Mouse (Mus musculus) heart, adult 11 months (tissue): ENCODE data around the gene Dusp1.

Experiments
- DNase-seq: peaks from one replicate; pipeline ENCODE4 v3.0.0; 2022

Dusp1 gene

DNA sequence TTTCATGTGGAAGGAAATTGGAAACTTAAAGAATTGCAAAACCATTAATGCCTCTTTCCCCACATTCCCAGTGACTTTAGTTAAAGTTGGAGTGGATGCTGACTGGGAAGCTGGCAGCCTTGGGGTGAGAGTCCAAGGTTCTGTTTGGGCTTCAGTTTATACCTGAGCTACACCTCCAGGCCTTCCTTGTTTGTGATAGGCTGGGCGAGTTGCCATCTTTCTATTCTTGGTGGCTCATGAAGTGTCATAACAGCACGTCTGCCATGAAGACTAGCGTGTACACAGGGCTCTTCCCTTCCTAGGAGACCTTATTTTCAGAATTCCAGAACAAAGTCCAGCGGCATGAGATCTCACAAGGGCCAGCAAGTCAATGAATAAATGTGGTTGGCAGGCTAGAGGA lies 39.2 kb downstream of the Dusp1 start:
- peak; percentile 88 for DNase-seq

DNA sequence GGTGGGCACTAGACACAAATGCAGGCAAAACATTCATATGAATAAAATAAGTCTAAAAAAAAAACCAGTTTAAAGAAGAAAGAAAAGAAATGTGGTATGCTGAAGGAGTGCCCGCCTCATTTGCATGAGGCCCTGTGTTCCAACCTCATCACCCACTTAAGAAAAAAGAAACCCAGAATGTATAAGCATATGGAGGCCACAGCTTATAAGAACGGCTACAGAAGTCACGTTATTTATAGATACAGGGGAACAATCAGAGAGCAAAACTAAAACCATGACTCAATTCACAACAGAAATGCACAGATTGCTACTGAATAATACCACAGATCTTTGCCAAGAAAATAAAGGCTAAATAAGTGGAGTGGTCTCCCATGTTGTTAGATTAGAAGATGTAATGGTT lies 43.6 kb downstream of the Dusp1 start:
- DNase-seq, result no peak

DNA sequence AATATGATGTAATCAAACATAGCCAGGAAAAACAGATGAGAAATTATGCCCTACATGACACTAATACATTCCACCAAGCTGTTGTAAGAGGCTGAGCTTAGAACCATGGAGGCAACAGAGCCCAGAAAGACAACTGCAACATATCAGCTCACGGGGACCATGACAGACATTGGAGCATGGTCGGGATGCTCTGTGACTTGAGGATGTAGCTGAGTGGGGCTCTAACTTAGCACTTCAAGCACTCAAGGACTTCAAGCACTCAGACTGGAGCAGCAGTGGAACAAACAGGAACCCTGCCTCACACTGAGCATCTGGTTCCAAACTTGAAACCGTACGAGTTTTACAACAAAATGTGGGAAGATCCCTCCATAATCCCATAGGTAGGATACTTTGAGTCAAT lies 46.3 kb downstream of the Dusp1 start:
- peak; percentile 84 for DNase-seq

DNA sequence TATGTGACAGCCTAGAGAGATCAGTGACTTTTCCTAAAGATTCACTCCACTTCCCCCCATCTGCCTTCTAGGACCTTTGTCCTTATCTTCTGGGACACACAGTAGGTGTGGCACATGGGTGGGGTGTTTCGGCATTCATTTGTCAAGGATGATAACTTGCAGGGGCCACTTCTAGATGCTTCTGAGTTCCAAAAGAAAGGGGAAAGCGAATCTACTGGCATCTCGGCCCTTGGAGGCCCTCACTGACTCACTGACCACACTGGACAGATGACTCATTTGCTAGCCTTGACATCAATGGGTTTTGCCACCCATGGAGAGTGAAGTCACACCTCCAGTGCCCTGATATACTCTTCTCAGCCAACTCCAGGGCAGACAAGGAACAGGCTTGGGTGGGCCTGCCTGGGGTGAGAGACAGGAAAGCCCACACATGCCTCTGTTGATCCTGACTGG lies 47.3 kb downstream of the Dusp1 start:
- DNase-seq, result peak; percentile 94

DNA sequence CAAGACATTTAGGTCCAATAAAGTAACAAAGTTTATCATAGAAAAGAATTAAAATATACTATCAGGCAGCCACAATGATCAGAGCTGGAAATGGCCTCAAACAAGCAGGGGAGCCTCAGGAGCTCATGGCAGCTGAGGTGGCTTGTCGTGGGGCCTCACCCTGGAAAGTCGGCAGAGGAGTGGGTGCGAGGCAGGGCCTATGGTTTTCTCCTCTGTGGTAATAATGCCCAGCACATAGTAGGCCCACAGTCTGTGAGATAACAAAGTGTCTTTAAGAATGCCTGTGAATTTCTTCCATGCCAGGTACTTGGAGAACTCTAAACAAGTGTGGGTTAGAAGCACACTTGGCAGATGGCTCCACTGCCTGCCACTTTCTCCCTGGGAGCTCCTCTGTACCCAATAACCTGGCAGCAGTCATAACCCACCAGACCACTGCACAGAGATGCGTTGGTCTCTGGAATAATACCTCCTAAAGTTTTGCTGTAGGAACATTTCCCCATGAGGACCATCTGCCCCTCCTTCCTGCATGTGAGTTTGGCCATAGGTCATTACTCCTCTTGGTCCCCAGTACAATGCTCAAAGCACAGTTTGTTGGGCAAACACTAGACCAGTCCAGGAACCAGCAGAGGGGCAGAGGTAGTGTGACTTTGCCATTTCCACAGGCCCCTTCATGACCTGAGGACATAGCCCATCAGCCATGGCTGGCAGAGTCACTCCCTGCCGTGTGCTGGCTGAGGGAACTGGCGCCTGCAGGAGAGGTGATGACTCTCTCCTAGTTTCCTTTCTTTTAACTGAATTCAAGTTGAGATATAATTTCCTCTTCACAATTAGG lies 48.3 kb downstream of the Dusp1 start:
- peak; percentile 94 for DNase-seq

DNA sequence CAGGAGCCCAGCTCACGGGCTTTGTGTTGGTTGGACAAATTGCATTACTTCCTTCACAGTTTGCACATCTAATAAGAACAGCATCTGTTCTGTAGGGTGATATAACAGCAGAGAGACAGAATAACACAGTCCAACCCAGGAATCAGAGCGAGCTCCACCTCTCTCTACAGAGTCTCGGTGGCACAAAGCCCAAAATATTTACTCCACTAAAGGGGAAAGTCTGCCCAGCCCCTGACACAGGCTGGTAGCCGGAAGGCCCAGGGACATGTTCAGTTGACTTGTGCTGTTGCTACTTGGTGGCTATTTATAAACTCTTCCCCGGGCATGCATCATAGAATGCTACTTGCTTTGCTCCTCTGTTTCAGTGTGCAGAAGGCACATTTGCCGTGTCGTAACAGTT lies 49.0 kb downstream of the Dusp1 start:
- peak; percentile 94 for DNase-seq

DNA sequence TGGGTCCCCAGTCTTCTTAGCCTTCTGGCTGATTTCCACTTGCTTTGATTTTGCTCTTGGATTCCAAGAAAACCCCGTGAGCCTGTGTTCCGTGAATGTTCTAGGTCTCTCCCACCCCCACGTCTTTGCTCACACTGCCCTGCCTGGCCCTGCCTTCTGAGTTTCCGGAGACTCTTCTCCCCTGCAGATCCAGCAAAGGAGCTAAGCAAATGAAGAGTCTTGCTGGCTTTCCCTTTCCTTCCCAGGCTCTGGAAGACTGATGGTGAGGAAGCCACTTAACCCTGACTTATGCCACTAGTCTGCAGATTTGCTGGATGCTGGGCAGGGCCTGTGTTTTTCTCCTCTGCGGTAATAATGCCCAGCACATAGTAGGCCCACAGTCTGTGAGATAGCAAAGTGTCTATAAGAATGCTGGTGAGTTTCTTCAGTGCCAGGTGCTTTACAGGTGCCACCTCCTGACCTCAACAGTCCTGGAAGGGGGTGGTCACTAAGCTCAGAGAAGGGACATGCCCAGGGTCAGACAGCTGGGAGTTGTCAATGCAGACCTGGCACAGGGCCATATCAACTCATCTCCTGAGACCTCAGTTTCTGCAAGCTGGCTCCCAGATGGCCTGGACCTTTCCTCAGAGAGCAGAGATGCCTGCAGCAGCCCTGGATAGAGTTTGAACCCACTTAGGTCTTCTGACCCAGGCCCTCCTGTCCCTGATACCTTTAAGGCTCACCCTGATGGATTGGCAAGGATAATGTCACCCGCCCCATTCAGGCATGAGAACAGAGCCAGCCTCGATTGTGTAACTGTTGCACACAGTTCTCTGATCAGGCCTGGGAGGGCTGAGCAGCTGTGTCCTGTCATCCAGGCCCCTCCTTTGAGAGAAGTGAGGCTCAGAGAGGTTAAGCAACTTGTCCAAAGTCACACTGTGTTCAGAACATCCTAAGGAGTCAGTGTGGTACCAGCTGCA lies 49.8 kb downstream of the Dusp1 start:
- peak; percentile 99 for DNase-seq

DNA sequence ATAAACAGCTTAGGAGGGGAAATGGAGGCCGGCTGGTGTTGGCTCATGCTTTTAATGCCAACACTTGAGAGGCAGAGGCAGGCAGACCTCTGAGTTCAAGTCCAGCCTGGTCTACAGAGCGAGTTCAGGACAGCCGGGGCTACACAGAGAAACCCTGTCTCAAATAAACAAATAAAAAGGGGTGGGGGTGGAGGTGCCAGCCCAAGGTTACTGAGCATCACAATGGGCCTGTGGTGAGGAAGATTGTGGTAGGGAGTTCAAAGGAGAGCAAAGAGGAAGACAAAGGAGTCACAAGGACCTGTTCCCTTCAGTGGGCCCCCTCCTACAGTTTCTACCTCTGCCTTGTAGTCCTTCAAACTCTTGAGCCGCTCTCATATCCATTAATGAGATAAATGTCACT lies 50.7 kb downstream of the Dusp1 start:
- peak; percentile 85 for DNase-seq

DNA sequence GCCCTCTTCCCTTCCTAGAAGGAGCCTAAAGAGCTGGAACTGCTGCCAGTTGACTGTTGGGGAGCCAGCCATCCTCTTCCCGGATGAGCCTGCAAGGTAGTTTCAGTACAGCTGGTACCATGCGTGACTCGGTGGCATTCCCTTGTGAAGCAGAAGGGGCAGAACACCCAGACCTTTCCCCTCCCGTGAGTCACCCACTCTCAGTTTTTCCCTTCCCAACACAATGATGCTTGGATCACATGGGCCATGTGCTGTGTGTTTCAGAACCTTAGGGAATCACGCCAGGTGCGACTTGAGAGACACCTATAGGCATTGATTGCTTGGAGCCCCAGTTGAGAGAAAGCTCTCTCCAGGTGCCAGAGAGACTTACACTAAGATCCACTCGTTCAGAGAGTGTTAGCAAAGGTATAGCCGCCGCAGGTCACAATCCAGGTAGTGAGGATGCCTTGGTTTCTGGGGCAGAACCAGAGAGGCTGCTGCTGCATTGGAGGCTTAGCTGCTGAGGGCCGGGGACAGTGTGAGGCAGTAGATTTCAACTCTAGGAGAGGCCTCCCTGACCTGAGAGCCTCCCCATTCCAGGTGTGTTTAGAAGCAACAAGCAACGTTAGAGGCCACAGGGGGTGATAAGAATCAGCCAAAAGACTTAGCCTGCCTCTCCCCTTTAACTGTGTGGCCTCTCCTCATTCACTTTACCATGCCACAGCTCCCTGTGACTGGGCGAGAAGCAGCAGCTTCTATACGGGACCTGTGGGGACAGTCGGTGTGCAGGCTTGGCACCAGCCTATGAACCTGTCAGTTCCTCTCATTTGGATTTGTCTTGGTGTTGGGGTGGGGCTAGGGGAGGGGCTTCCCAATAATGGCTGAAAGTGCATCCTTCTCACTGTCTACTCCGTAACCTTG lies 51.5 kb downstream of the Dusp1 start:
- DNase-seq, result peak; percentile 95

DNA sequence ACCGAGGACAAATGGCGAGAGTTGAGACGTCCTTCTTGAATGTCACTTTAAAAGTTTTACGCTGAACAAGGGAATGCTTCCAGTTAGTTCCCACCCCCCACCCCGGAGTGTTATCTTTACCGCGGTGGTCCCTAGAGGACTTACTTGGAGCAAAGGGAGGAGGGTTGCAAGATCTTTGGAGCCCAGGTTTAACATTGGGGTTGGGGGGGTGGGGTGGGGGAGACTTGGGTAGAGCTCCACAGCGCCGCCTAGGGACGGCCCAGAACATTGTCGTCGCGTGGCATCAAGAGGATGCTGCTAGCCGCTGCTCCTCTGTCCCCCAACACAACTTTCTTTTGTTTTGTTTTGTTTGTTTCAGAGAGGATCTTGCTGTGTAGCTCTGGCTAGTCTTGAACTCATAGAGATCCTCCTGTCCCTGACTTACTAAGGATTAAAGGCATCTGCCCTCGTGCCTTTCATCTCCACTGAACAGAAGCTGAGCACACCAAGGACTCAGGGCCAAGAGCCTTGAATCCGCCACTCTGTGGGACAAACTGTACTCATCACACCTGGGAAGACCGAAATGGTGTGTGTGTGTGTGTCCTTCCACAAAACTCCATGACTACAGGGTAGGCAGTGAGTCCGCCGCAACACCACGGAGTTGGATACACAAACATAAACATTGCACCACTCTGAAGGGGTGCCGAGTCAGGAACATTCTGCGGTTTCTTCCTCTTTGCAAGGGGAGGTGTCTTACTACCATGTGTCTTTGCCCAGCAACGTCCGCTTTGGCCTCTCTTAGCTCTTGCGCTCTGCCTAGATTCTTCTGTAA lies 52.8 kb downstream of the Dusp1 start:
- DNase-seq, result peak; percentile 98

DNA sequence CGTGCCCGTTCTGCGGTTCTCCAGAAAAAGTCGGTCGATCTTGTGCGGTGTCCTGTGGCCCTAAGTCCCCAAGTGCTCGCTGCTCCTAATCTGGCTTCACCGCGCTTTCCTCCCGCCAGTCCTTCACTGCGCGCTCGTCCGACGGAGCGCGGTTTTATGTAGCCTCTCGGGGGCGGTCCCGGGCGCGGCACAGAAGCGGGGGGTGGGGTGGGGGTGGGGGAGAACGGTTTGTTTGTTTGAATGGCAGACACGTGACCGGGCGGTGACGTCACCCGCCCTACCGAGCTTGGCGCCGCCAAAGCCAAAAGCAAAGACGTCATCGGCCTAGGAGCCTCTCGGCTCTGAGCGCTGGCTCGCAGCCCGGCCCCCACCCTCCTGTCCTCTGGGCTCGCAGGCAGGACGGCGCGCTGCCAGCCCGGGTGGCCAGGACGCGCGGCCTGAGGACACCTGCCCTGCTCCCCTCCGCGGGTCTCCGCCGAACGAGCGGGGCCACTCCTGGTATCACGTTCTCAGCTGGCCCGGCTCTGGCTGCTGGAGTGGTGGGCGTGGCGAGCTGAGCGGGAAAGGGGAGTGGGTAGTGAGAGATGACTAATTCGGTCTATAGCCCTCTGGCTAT lies 53.5 kb downstream of the Dusp1 start:
- peak; percentile 100 for DNase-seq

DNA sequence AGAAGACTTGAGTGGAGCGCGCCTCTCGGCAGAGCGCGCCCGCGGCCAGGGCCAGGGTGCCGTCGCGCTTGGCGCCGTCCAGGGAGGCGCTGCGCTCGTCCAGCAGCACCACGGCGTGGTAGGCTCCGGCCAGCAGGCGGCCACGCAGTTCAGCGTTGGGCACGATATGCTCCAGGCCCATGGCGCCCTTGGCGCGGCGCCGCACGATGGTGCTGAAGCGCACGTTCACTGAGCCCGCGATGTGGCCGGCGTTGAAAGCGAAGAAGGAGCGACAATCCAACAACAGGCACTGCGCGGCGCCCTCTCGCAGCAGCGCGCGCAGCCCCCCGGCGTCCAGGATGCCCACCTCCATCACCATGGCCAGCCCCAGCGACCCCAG lies 54.0 kb downstream of the Dusp1 start:
- no peak for DNase-seq

DNA sequence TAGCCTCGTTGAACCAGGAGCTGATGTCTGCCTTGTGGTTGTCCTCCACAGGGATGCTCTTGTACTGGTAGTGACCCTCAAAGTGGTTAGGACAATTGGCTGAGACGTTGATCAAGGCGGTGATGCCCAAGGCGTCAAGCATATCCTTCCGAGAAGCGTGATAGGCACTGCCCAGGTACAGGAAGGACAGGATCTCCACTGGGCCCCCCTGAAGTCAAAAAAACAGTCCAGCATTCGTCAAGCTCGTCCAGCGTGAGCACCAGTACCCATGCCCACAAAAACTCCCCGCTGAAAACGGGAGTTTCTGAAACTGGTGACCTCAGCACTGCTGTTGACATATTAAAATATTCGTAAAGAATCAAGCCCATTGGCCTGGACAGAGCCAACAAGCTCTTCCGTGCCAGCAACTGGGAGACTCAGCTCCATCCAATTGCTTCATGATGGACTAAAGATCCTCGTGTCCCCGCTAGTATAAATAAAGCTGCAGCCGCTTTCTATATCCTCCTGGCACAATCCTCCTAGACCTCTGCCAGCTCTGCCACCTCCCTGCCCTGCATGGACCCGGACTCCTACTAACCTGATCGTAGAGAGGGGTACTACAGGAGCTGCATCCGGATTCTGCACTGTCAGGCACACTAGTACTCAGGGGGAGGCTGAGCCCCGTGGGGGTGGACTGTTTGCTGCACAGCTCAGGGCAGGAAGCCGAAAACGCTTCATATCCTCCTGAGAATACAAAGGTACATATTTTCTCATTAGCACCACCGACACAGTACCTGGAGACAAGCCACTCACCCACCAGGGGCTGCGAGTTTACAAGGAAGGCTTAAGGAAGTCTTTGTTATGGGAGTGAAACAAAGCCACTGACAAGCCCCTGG lies 54.7 kb downstream of the Dusp1 start:
- DNase-seq, result peak; percentile 98

DNA sequence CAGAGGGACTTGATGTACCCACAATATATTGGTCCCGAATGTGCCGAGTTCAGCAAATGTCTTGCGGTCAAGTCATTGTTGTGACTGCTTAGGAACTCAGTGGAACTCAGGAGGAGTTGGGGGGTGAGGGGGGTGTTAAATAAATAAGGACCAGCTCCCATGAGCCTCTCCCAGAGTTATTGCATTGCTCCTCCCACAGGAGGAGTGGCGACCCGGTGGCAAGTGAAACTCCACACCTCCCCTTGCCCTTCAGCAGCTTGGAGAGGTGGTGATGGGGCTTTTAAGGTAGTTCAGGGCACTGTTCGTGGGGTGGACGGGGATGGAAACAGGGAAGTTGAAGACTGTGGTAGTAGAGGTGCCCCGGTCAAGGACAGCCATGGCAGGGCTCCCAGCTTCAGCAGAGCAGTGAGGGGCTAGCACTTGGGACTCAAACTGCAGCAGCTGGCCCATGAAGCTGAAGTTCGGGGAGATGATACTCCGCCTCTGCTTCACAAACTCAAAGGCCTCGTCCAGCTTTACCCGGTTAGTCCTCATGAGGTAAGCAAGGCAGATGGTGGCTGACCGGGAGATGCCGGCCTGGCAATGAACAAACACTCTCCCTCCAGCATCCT lies 55.8 kb downstream of the Dusp1 start:
- DNase-seq, result peak; percentile 98

DNA sequence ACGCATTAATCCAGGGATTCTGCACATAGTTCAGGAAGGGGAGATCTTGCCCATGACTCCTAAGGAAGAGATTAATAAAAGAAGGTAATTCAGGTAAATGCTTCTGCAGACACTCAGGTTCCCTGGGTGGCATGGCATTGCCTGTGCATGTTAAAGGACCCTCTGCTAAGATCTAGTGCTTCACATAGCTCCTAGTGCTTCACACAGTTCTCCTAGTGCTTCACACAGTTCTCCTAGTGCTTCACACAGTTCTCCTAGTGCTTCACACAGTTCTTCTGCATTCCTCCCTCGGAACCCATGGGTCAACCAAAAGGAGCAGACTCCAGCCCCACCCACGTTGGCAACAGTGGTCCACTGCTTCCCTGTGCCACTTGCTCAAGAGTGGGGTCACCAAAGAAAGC lies 56.7 kb downstream of the Dusp1 start:
- DNase-seq, result no peak

DNA sequence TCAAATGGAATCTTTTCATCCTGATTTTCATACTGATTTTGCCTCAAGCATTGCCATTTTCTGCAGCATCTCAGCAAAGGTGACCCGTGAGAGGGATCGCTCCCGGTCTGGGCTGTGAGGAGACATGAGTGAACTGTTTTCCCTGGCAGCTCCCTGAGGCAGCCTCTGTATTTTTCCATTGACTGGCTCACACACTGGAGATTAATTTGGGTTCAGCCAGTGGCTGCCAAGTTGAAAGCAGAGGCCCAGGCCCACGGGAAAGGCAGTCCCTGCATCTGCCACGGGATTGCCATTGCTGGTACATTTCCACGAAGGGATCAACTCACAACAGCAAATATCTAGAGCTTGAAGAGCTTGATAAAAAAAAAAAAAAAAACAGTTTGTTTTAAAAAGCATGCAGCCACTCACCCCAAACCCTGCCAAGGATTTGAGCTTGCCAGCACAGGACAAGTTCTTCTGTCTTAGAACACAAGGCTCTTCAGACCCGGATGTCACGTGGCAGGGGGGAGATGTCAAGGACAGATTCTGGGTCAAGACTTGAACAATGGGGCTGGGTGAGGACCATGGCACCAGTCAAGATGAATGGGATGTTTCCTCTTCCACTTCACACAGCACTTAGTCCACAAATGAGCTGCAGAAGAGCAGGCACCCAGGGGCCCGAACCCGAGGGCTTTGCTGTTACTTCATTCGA lies 57.8 kb downstream of the Dusp1 start:
- peak; percentile 99 for DNase-seq

DNA sequence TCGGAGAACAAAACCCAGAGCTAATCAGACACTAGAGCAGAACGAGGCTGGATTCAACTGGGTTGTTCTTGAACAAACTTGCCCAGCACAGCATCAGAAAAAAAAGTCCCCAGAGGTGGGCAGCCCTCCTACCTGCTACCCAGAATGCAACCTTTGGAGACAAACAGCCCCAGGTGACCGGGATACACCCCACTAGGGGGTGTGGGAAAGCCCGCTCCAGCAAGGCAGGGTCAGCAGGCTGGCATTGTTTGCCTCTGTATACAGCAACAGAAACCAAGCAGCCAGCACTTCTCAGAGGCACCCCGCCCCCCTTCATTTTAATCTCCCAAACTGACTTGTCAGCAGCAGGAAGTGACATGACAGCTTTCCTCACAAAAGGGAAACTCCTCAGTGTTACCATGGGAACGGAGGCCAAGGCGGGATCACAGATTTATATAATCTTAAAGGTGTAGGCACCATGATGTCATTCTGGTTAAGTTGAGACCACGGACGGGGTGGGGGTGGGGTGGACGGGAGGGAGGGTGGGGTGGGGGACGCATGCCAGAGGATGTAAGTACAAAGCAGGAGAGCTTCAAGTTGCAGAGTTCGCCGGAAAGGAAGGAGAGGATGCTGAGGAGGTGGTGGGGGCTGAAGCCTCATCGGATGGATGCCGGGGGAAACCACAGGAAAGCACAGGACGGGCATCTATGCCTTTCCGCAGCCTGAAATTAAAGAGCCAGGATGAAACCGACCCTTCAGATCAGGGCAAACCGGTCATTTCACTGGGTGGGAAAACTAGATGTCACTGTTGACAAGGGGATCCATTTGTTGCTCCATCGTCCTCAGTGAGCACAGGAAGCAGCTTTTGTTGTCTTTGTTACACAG lies 58.9 kb downstream of the Dusp1 start:
- DNase-seq, result peak; percentile 99

DNA sequence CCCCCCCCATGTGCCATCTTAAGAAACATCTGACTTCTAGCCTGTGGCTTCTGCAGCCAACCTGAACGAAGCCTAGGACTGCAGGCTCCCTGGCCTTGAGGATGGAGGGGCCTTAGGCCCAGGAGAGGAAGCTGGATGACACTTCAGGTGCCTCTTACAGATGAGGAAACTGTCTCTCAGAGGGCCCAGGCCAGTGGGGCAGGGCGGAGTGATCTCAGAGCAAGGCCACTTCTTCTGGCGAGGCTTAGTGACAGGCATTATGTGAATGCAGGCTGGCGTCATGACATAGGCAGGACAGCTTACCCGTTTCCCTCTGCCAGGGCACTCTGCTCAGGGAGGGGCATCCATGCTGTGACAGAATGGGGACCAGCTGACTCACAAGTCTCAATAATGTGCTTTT lies 60.1 kb downstream of the Dusp1 start:
- peak; percentile 94 for DNase-seq
